ENCODE assay signal across 14 mouse cellular contexts in genomic region chr4:28902004-28902704, GRCm38 (mm10).
DNase-seq lines count a peak whose midpoint lies in the region; ATAC-seq and TF ChIP-seq lines count a peak whose summit lies in the region.
"Had no signal": no experiment of that assay in that cellular context is flagged by ENCODE, and none has a peak within 500 bp of the region (broad histone marks: within the 10 kb centered on the region; RNA-seq: fewer than 3 reads in every experiment).

No protein-coding gene starts in this region.

- H3K4me3 ChIP-seq in hindbrain, embryonic 13.5 days: no peak overlapping the region
- H3K4me3 ChIP-seq in hindbrain, embryonic 11.5 days (ENCODE audit: low read depth, low read length): no peak overlapping the region
- no peak overlapping the region for H3K4me3 ChIP-seq in neural tube, embryonic 14.5 days (ENCODE audit: low read depth, low read length)
- H3K4me3 ChIP-seq in forebrain, postnatal 0 days (ENCODE audit: low read depth, low read length): no peak overlapping the region
- H3K4me3 ChIP-seq: heart, adult 2 months; limb, embryonic 15.5 days had no signal

- H3K27me3 ChIP-seq in hindbrain, embryonic 13.5 days: no peaks in the 10 kb centered on the region
- no peaks in the 10 kb centered on the region for H3K27me3 ChIP-seq in hindbrain, embryonic 11.5 days (ENCODE audit: control insufficient read depth, insufficient read depth, low read length)
- H3K27me3 ChIP-seq in neural tube, embryonic 14.5 days (ENCODE audit: control insufficient read depth, insufficient read depth, low read length): no peaks in the 10 kb centered on the region
- H3K27me3 ChIP-seq in forebrain, postnatal 0 days (ENCODE audit: insufficient read depth, low read length): no peaks in the 10 kb centered on the region
- H3K27me3 ChIP-seq: limb, embryonic 15.5 days had no signal

- DNase-seq in hindbrain, embryonic 11.5 days (ENCODE audit: low spot score): no peak
- no peak for DNase-seq in neural tube, embryonic 10.5 days (ENCODE audit: extremely low spot score, low spot score)
- no peak for DNase-seq in forebrain, postnatal 0 days
- DNase-seq in right cerebral cortex, postnatal 36 days (ENCODE audit: low spot score in 2 of 2): no peak
- no peak for DNase-seq in spleen, postnatal 14 days (ENCODE audit: low spot score in 2 of 2)
- DNase-seq: adrenal gland, postnatal 36 days; heart, adult 2 months; kidney, adult 2 months; kidney, postnatal 25 days; lung, adult 18-20 months; thymus, postnatal 36 days had no signal

- H3K27ac ChIP-seq in hindbrain, embryonic 13.5 days: no peak overlapping the region
- H3K27ac ChIP-seq in hindbrain, embryonic 11.5 days (ENCODE audit: low read depth, low read length): no peak overlapping the region
- no peak overlapping the region for H3K27ac ChIP-seq in neural tube, embryonic 14.5 days (ENCODE audit: low read depth, low read length)
- H3K27ac ChIP-seq in forebrain, postnatal 0 days (ENCODE audit: low read depth, low read length): no peak overlapping the region
- H3K27ac ChIP-seq: heart, adult 2 months; limb, embryonic 15.5 days had no signal

- TF ChIP-seq CTCF in forebrain, postnatal 0 days (IDR thresholded peaks at IDR 0.05; ENCODE audit: low read depth): no peak

- 87% methylated on average over 4 of the region's 4 CpGs for WGBS in hindbrain, embryonic 13.5 days
- 88% methylated on average over 4 of the region's 4 CpGs for WGBS in hindbrain, embryonic 11.5 days
- WGBS in neural tube, embryonic 14.5 days: 75% methylated on average over 4 of the region's 4 CpGs
- WGBS in forebrain, postnatal 0 days: 23% methylated on average over 4 of the region's 4 CpGs

- H3K4me2 ChIP-seq in hindbrain, embryonic 13.5 days: no peak overlapping the region
- H3K4me2 ChIP-seq in hindbrain, embryonic 11.5 days (replicated peaks; ENCODE audit: low read depth, low read length): no peak overlapping the region
- H3K4me2 ChIP-seq in neural tube, embryonic 14.5 days (ENCODE audit: low read depth, low read length): no peak overlapping the region
- no peak overlapping the region for H3K4me2 ChIP-seq in forebrain, postnatal 0 days (ENCODE audit: low read depth)
- H3K4me2 ChIP-seq: limb, embryonic 15.5 days had no signal

- ATAC-seq in hindbrain, embryonic 13.5 days (ENCODE audit: low FRiP score): 0 out of 2 replicates have a peak, but pooled peaks have one; percentile 49
- no peak for ATAC-seq in hindbrain, embryonic 11.5 days (ENCODE audit: low FRiP score)
- peak; percentile 24; the same call in 1 of the 2 replicates for ATAC-seq in neural tube, embryonic 14.5 days (ENCODE audit: low read depth)
- peak; percentile 29; the same call in 1 of the 2 replicates for ATAC-seq in forebrain, postnatal 0 days

- H3K4me1 ChIP-seq in hindbrain, embryonic 13.5 days (replicated peaks): no peaks in the 10 kb centered on the region
- H3K4me1 ChIP-seq in hindbrain, embryonic 11.5 days (replicated peaks; ENCODE audit: control insufficient read depth, insufficient read depth, low read length): no peaks in the 10 kb centered on the region
- H3K4me1 ChIP-seq in neural tube, embryonic 14.5 days (ENCODE audit: control insufficient read depth, insufficient read depth, low read length): no peaks in the 10 kb centered on the region
- H3K4me1 ChIP-seq in forebrain, postnatal 0 days (ENCODE audit: insufficient read depth): no peaks in the 10 kb centered on the region
- H3K4me1 ChIP-seq: limb, embryonic 15.5 days had no signal

- H3K36me3 ChIP-seq in hindbrain, embryonic 13.5 days: no peaks in the 10 kb centered on the region
- H3K36me3 ChIP-seq in hindbrain, embryonic 11.5 days (ENCODE audit: control insufficient read depth, insufficient read depth, low read length): no peaks in the 10 kb centered on the region
- H3K36me3 ChIP-seq in neural tube, embryonic 14.5 days (ENCODE audit: control insufficient read depth, insufficient read depth, low read length): no peaks in the 10 kb centered on the region
- no peaks in the 10 kb centered on the region for H3K36me3 ChIP-seq in forebrain, postnatal 0 days (ENCODE audit: insufficient read depth)
- H3K36me3 ChIP-seq: limb, embryonic 15.5 days had no signal

- no peak overlapping the region for H3K9ac ChIP-seq in hindbrain, embryonic 13.5 days
- H3K9ac ChIP-seq in hindbrain, embryonic 11.5 days (ENCODE audit: low read depth, low read length): no peak overlapping the region
- no peak overlapping the region for H3K9ac ChIP-seq in neural tube, embryonic 14.5 days (replicated peaks; ENCODE audit: low read depth, low read length)
- no peak overlapping the region for H3K9ac ChIP-seq in forebrain, postnatal 0 days
- H3K9ac ChIP-seq: limb, embryonic 15.5 days had no signal

- H3K9me3 ChIP-seq in hindbrain, embryonic 13.5 days: no peaks in the 10 kb centered on the region
- no peaks in the 10 kb centered on the region for H3K9me3 ChIP-seq in hindbrain, embryonic 11.5 days (ENCODE audit: control insufficient read depth, low read length)
- H3K9me3 ChIP-seq in neural tube, embryonic 14.5 days (ENCODE audit: control insufficient read depth, low read length): no peaks in the 10 kb centered on the region
- H3K9me3 ChIP-seq in forebrain, postnatal 0 days (ENCODE audit: low read length): no peaks in the 10 kb centered on the region
- H3K9me3 ChIP-seq: limb, embryonic 15.5 days had no signal
